In the genomic region with DNA sequence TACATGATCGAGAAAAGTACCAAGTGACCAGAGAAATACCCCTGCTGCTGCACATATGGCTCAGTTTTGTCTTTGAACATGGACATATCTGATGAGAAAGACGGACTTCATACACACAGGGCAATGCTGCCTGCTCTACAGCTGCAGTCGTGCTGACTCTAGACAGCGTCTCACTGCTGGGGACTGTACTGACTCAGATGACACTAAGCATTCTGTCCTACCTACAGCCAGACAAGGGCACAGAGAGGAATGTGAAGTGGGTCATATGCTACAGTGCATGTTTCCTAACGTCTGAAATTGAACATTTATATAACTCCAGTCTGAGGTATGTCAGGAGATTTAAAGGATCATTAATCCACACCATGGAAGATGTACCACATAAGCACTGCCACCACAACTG, we compare ENCODE assay signal across 27 mouse cellular contexts. TPM values are rescaled to one million over a fixed set of nuclear protein-coding genes. Genes with fewer than 3 reads are reported as not detected.
"Had no signal": no experiment of that assay in that cellular context is flagged by ENCODE, and none has a peak within 500 bp of the region (broad histone marks: within the 10 kb centered on the region; RNA-seq: fewer than 3 reads in every experiment).

No protein-coding gene starts in this region.

- H3K4me2 ChIP-seq: heart, embryonic 11.5 days; hindbrain, embryonic 13.5 days; hindbrain, embryonic 15.5 days; kidney, embryonic 15.5 days; limb, embryonic 13.5 days; limb, embryonic 15.5 days; liver, embryonic 13.5 days; liver, embryonic 15.5 days had no signal

- H3K9me3 ChIP-seq: hindbrain, embryonic 13.5 days; hindbrain, embryonic 15.5 days; kidney, embryonic 15.5 days; limb, embryonic 13.5 days; limb, embryonic 15.5 days; liver, embryonic 13.5 days; liver, embryonic 15.5 days had no signal

- DNase-seq: forebrain, postnatal 0 days; gastrocnemius, postnatal 14 days; gastrocnemius, postnatal 36 days; heart, adult 11 months; heart, postnatal 10 days; kidney, adult 11 months; kidney, adult 2 months; kidney, adult 9 months; kidney, postnatal 14 days; kidney, postnatal 36 days; layer of hippocampus, adult 9-11 months; layer of hippocampus, postnatal 36 days; left cerebral cortex, postnatal 4 days; liver, embryonic 13.5 days had no signal

- ATAC-seq: forebrain, postnatal 0 days; hindbrain, postnatal 0 days; intestine, embryonic 16.5 days had no signal

- H3K27me3 ChIP-seq: hindbrain, embryonic 13.5 days; hindbrain, embryonic 15.5 days; kidney, embryonic 15.5 days; limb, embryonic 13.5 days; limb, embryonic 15.5 days; liver, embryonic 13.5 days; liver, embryonic 15.5 days had no signal

- H3K9ac ChIP-seq: forebrain, postnatal 0 days; hindbrain, embryonic 13.5 days; hindbrain, embryonic 15.5 days; kidney, embryonic 15.5 days; limb, embryonic 13.5 days; limb, embryonic 15.5 days; liver, embryonic 13.5 days; liver, embryonic 15.5 days had no signal

- H3K27ac ChIP-seq: hindbrain, embryonic 13.5 days; hindbrain, embryonic 15.5 days; hindbrain, postnatal 0 days; kidney, embryonic 15.5 days; kidney, postnatal 0 days; limb, embryonic 13.5 days; limb, embryonic 15.5 days; liver, embryonic 13.5 days; liver, embryonic 15.5 days had no signal

- H3K4me3 ChIP-seq: hindbrain, embryonic 13.5 days; hindbrain, embryonic 15.5 days; kidney, embryonic 15.5 days; limb, embryonic 13.5 days; limb, embryonic 15.5 days; liver, embryonic 13.5 days; liver, embryonic 15.5 days had no signal

- H3K4me1 ChIP-seq: hindbrain, embryonic 13.5 days; hindbrain, embryonic 15.5 days; kidney, embryonic 15.5 days; limb, embryonic 13.5 days; limb, embryonic 15.5 days; liver, embryonic 13.5 days; liver, embryonic 15.5 days had no signal

RNA-seq across cellular contexts. Expression of gene Corin, which starts 9.5 kb away (rescaled TPM):
- total RNA-seq: hematopoietic stem cell, adult 5-6 weeks; layer of hippocampus, postnatal 36 days had no signal
- polyA plus RNA-seq: large intestine, adult 2 months; liver, adult 2 months had no signal
